Mouse (Mus musculus) forebrain, embryonic 14.5 days (tissue): ENCODE measurements at regions not wholly inside any gene's neighbourhood (a gene's known extent, or its start where the extent isn't known, plus 50 kb on each side); places are given as distances from the start of the nearest gene placed in this dataset.

ENCODE experiments used
- ATAC-seq: fragments of 200-750 bp; cut with Nextera tagmentation; 2 replicates; pipeline ENCODE4 v1.8.0; 2017; ENCODE audit warnings: mild to moderate bottlenecking, moderate library complexity
- DNase-seq: peaks from one replicate; pipeline ENCODE4 v3.0.0-alpha.2; 2015; ENCODE audit warnings: low spot score
- H3K27ac ChIP-seq: fragments of 300-500 bp; sonication (generic); 2 replicates; pipeline ENCODE4 v1.5.1; 2014; ENCODE audit warnings: low read depth, mild to moderate bottlenecking, control low read depth, low read length, moderate library complexity
- H3K27me3 ChIP-seq: fragments of 300-500 bp; sonication (generic); replicated peaks from 2 replicates; pipeline ENCODE4 v1.6.1; 2014; ENCODE audit warnings: low read length, control low read depth, mixed read lengths; ENCODE audit not compliant: control insufficient read depth, insufficient read depth
- H3K36me3 ChIP-seq: fragments of 300-500 bp; sonication (generic); 2 replicates; pipeline ENCODE4 v1.6.1; 2014; ENCODE audit warnings: low read length, control low read depth; ENCODE audit not compliant: control insufficient read depth, insufficient read depth
- H3K4me1 ChIP-seq: fragments of 300-500 bp; sonication (generic); 2 replicates; pipeline ENCODE4 v1.6.1; 2014; ENCODE audit warnings: antibody characterized with exemption, low read length, control low read depth; ENCODE audit not compliant: control insufficient read depth, insufficient read depth
- H3K4me2 ChIP-seq: fragments of 300-500 bp; sonication (generic); 2 replicates; pipeline ENCODE4 v1.6.1; 2014; ENCODE audit warnings: mild to moderate bottlenecking, control low read depth, low read length
- H3K4me3 ChIP-seq: fragments of 300-500 bp; sonication (generic); 2 replicates; pipeline ENCODE4 v1.5.1; 2014; ENCODE audit warnings: low read depth, low read length, control low read depth
- H3K9ac ChIP-seq: fragments of 300-500 bp; sonication (generic); 2 replicates; pipeline ENCODE4 v1.6.1; 2014; ENCODE audit warnings: mild to moderate bottlenecking, low read length, control low read depth, moderate library complexity
- H3K9me3 ChIP-seq: fragments of 300-500 bp; sonication (generic); replicated peaks from 2 replicates; pipeline ENCODE4 v1.6.1; 2016; ENCODE audit warnings: low read length, control low read depth, mixed read lengths; ENCODE audit not compliant: control insufficient read depth
- WGBS: fragments of 180-500 bp; shearing (Covaris S2); extraction: QIAGEN DNeasy Blood & Tissue Kit; methylation state at CpG from one replicate; pipeline ENCODE4 v1.1.7; 2014; 5-methylcytosine and 5-hydroxymethylcytosine counted together

GRCm38 (mm10) chr1:16809370-16810150 is 716.4 kb upstream of the 4930444P10Rik start:
- DNase-seq (peak; percentile 26), ATAC-seq (0 out of 2 replicates have a peak, but pooled peaks have one; percentile 34)
- Histone ChIP-seq H3K36me3 (no peaks in the 10 kb centered on the region), H3K27ac (no peak overlapping the region), H3K9me3 (no peaks in the 10 kb centered on the region), H3K4me1 (no peaks in the 10 kb centered on the region), H3K4me2 (no peak overlapping the region), H3K9ac (no peak overlapping the region), H3K27me3 (no peaks in the 10 kb centered on the region), H3K4me3 (no peak overlapping the region)
- WGBS: 89% methylated on average over 10 of the region's 10 CpGs

- no peaks in the 10 kb centered on the region for H3K27me3 ChIP-seq
- H3K27ac ChIP-seq: no peak overlapping the region
- H3K9ac ChIP-seq: no peak overlapping the region
- no peak overlapping the region for H3K4me2 ChIP-seq
- no peaks in the 10 kb centered on the region for H3K9me3 ChIP-seq
- H3K36me3 ChIP-seq: no peaks in the 10 kb centered on the region
- ATAC-seq (peak; percentile 79), DNase-seq (peak; percentile 67)
- H3K4me1 ChIP-seq: no peaks in the 10 kb centered on the region
- H3K4me3 ChIP-seq: no peak overlapping the region
- WGBS: 76% methylated on average over 6 of the region's 6 CpGs
Measured at GRCm38 (mm10) chr1:16798292-16798691, 705.2 kb upstream of the 4930444P10Rik start.

GRCm38 (mm10) chr1:16796449-16796848 is 703.3 kb upstream of the 4930444P10Rik start:
- Histone ChIP-seq H3K36me3 (no peaks in the 10 kb centered on the region), H3K4me2 (no peak overlapping the region), H3K4me3 (no peak overlapping the region), H3K27me3 (no peaks in the 10 kb centered on the region), H3K27ac (no peak overlapping the region), H3K9ac (no peak overlapping the region), H3K4me1 (no peaks in the 10 kb centered on the region), H3K9me3 (no peaks in the 10 kb centered on the region)
- WGBS: 95% methylated on average over 1 of the region's 1 CpGs
- ATAC-seq: no peak
- no peak for DNase-seq

- Histone ChIP-seq H3K4me2 (no peak overlapping the region), H3K27ac (no peak overlapping the region), H3K36me3 (no peaks in the 10 kb centered on the region), H3K27me3 (no peaks in the 10 kb centered on the region), H3K4me3 (no peak overlapping the region), H3K9me3 (no peaks in the 10 kb centered on the region), H3K9ac (no peak overlapping the region), H3K4me1 (no peaks in the 10 kb centered on the region)
- DNase-seq: no peak
- no peak for ATAC-seq
- 96% methylated on average over 4 of the region's 4 CpGs for WGBS
Measured at GRCm38 (mm10) chr1:16790733-16791309, 697.7 kb upstream of the 4930444P10Rik start.

- Histone ChIP-seq H3K4me1 (no peaks in the 10 kb centered on the region), H3K36me3 (no peaks in the 10 kb centered on the region), H3K27me3 (no peaks in the 10 kb centered on the region), H3K9ac (no peak overlapping the region), H3K4me2 (no peak overlapping the region), H3K27ac (no peak overlapping the region), H3K4me3 (no peak overlapping the region), H3K9me3 (no peaks in the 10 kb centered on the region)
- ATAC-seq (no peak), DNase-seq (no peak)
- WGBS: 53% methylated on average over 1 of the region's 1 CpGs
Measured at GRCm38 (mm10) chr1:16779791-16780190, 686.7 kb upstream of the 4930444P10Rik start.

GRCm38 (mm10) chr1:16760951-16761350 is 667.8 kb upstream of the 4930444P10Rik start:
- no peaks in the 10 kb centered on the region for H3K36me3 ChIP-seq
- DNase-seq (no peak), ATAC-seq (no peak)
- no peak overlapping the region for H3K9ac ChIP-seq
- WGBS: 91% methylated on average over 1 of the region's 1 CpGs
- no peak overlapping the region for H3K27ac ChIP-seq
- H3K27me3 ChIP-seq: no peaks in the 10 kb centered on the region
- no peaks in the 10 kb centered on the region for H3K4me1 ChIP-seq
- H3K9me3 ChIP-seq: no peaks in the 10 kb centered on the region
- no peak overlapping the region for H3K4me2 ChIP-seq
- H3K4me3 ChIP-seq: no peak overlapping the region
